Mouse (Mus musculus): Measurements from ENCODE around the gene Tmem94. TPM values are rescaled to one million over a fixed set of nuclear protein-coding genes. Genes with fewer than 3 reads are reported as not detected.

Tmem94 gene
- total and polyA plus RNA-seq, 3 experiments: 6.4 to 27.4 (median 15.0) TPM

DNA sequence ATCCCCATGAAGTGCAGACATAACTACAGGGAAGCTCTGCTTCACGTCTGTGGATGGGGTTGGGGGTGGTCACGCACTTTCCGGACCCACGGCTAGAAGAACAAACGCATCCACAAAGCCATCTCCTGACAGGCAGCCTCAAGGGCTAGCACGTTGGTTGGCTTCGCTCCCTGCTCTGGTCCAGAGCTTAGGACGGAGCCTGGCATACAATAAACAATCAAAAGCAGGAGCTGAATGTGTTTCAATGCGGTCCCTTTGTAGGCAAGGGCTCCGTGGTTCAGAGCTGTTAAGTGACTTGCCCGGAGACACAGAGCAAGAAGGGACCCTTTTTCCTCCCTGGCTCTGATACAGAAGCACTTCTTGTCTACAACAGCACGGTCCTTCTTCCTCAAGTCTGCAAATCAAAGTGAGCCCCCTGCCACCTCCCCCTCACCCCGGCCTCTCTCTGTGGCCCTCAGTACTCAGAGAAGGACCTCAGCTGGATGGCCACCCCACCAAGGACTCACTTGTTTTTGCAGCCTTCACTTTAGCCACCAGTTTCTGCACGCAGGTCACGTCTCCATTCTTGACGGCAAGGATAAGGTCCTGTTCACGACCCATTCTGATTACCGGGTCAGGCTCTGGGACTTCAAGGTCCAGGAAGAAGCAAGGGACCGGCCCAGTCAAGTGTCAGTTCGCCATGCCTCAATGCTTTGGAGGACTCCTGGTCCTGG lies 46.3 kb downstream of the Tmem94 start:
- Histone ChIP-seq H3K4me2 (ENCODE audit: insufficient read depth, low read depth, poor library complexity, severe bottlenecking) (no peak overlapping the region), H3K79me2 (replicated peaks; ENCODE audit: control insufficient read depth, extremely low read depth, insufficient read depth, poor library complexity, severe bottlenecking) (0 out of 2 replicates have a peak, but pooled peaks cover 5% of the 10 kb centered on the region), H3K9me3 (replicated peaks; ENCODE audit: low read length) (no peaks in the 10 kb centered on the region), H3K36me3 (replicated peaks in 1 of 2; ENCODE audit: control insufficient read depth in 1 of 2, insufficient read depth in 1 of 2, low read length in 1 of 2) (peaks cover 5 to 64% of the 10 kb centered on the region in 2 experiments), H3K4me1 (ENCODE audit: control insufficient read depth in 1 of 2, insufficient read depth in 2 of 2) (peaks cover 13 to 51% of the 10 kb centered on the region in 2 experiments), H3K27me3 (replicated peaks) (no peaks in the 10 kb centered on the region), H3K4me3 (replicated peaks in 1 of 3; ENCODE audit: low read depth in 2 of 3, low read length in 2 of 3, poor library complexity in 1 of 3) (no peak overlapping the region), H3K9ac (ENCODE audit: insufficient read depth, low read depth) (no peak overlapping the region), H3K27ac (ENCODE audit: insufficient read depth, low read depth) (no peak overlapping the region)
- no peak for TF ChIP-seq MEF2A (IDR thresholded peaks at IDR 0.05; ENCODE audit: borderline replicate concordance, low read depth, low read length)
- TF ChIP-seq TCF12 (IDR thresholded peaks at IDR 0.05; ENCODE audit: low read depth, low read length): no peak
- no peak for TF ChIP-seq MYC (IDR thresholded peaks at IDR 0.05; ENCODE audit: low read depth, low read length)
- TF ChIP-seq POLR2AphosphoS2 (IDR thresholded peaks at IDR 0.05; ENCODE audit: low read depth, low read length): no peak
- no peak for TF ChIP-seq USF1 (IDR thresholded peaks at IDR 0.05; ENCODE audit: low read depth, low read length)
- TF ChIP-seq MXI1 (IDR thresholded peaks at IDR 0.05; ENCODE audit: low read depth, low read length): no peak
- in situ Hi-C loops (cut with MboI; ENCODE audit: low pct_ligation_motif_present, low pct_unique_long_range_greater_than_20kb, low sequenced_read_pairs) (loop anchor here (5.0 kb wide), 4 partner anchors 94 to 319 kb away; partner anchors contain the start of gene Nt5c), dilution Hi-C loops (cut with MboI; ENCODE audit: extremely low pct_ligation_motif_present, extremely low pct_unique_long_range_greater_than_20kb, low sequenced_read_pairs) (no loop called here)
- DNase-seq (ENCODE audit: extremely low read depth): no peak

DNA sequence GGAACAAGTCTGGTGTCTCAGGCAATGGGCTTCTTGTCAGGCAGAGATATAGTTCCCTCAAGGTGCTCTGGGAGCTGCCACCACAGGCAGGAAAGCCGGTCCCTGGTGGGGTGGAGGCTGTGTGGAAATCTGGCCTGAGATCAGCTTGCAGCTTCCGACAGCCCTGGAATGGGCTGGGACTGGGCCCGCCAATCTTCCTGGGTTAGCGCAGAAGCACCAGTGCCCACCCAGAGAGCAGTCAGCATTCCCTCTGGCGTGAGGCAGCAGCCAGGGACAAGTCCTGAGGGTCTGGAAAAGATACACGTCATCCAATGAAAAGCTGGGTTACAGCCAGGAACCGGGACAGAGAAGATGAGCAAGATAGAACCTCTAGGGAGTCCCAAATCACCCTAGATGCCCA lies 46.9 kb downstream of the Tmem94 start:
- in situ Hi-C loops (cut with MboI; ENCODE audit: low pct_ligation_motif_present, low pct_unique_long_range_greater_than_20kb, low sequenced_read_pairs) (loop anchor here (5.0 kb wide), 4 partner anchors 95 to 320 kb away; partner anchors contain the start of gene Nt5c), dilution Hi-C loops (cut with MboI; ENCODE audit: extremely low pct_ligation_motif_present, extremely low pct_unique_long_range_greater_than_20kb, low sequenced_read_pairs) (no loop called here)
- Histone ChIP-seq H3K4me3 (replicated peaks in 1 of 3; ENCODE audit: low read depth in 2 of 3, low read length in 2 of 3, poor library complexity in 1 of 3) (no peak overlapping the region), H3K27me3 (replicated peaks) (no peaks in the 10 kb centered on the region), H3K36me3 (replicated peaks in 1 of 2; ENCODE audit: control insufficient read depth in 1 of 2, insufficient read depth in 1 of 2, low read length in 1 of 2) (peaks cover 8 to 64% of the 10 kb centered on the region in 2 experiments), H3K4me1 (ENCODE audit: control insufficient read depth in 1 of 2, insufficient read depth in 2 of 2) (peaks cover 13 to 54% of the 10 kb centered on the region in 2 experiments), H3K4me2 (ENCODE audit: insufficient read depth, low read depth, poor library complexity, severe bottlenecking) (no peak overlapping the region), H3K27ac (ENCODE audit: insufficient read depth, low read depth) (no peak overlapping the region), H3K9ac (ENCODE audit: insufficient read depth, low read depth) (no peak overlapping the region), H3K9me3 (replicated peaks; ENCODE audit: low read length) (no peaks in the 10 kb centered on the region), H3K79me2 (replicated peaks; ENCODE audit: control insufficient read depth, extremely low read depth, insufficient read depth, poor library complexity, severe bottlenecking) (0 out of 2 replicates have a peak, but pooled peaks cover 5% of the 10 kb centered on the region)
- no peak for TF ChIP-seq E2F4 (IDR thresholded peaks at IDR 0.05; ENCODE audit: insufficient replicate concordance, low read depth, low read length)
- no peak for TF ChIP-seq NELFE (IDR thresholded peaks at IDR 0.05; ENCODE audit: low read depth, low read length)
- TF ChIP-seq EP300 (IDR thresholded peaks at IDR 0.05; ENCODE audit: low read length): no peak
- no peak for TF ChIP-seq TBP (conservative IDR thresholded peaks at IDR 0.05; ENCODE audit: low read depth, low read length)
- no peak for TF ChIP-seq MAZ (IDR thresholded peaks at IDR 0.05; ENCODE audit: low read depth, low read length)
- no peak for TF ChIP-seq CTCF (conservative IDR thresholded peaks at IDR 0.05 in 1 of 2, IDR thresholded peaks at IDR 0.05 in 1 of 2; ENCODE audit: low read depth in 2 of 2, low read length in 2 of 2)
- no peak for TF ChIP-seq USF1 (IDR thresholded peaks at IDR 0.05; ENCODE audit: low read depth, low read length)
- DNase-seq (ENCODE audit: extremely low read depth): no peak
